Mouse (Mus musculus) effector memory CD4-positive, alpha-beta T cell, adult 5 months (primary cell): ENCODE measurements around the gene Foxe1. TPM values are rescaled to one million over a fixed set of nuclear protein-coding genes. Genes with fewer than 3 reads are reported as not detected.

Experiments
- polyA plus RNA-seq: library from polyadenylated mRNA; unstranded; fragments of 100-300 nt; shearing (Covaris generic); gene quantifications from one replicate; pipeline ENCODE4 v1.2.1, GENCODE M21; 2017

Gene Foxe1
- polyA plus RNA-seq = not detected

GRCm38 (mm10) chr4:46343596-46344260 lies at the start of gene Foxe1:
Gene Foxe1 (plus strand): TSS chr4:46343609.

GRCm38 (mm10) chr4:46389013-46389611 lies 45.7 kb downstream of the Foxe1 start, which contains the start of gene Trmo:
Gene Trmo (minus strand): TSS chr4:46389437.

Other genes with a start within 250 kb of the Foxe1 start
- gene Ncbp1, start 205.0 kb upstream of the Foxe1 start, polyA plus RNA-seq = 67.2 TPM
- gene Tstd2, start 204.9 kb upstream of the Foxe1 start, polyA plus RNA-seq = 29.0 TPM
- gene Xpa, start 147.3 kb upstream of the Foxe1 start, polyA plus RNA-seq = 35.4 TPM
- gene Trmo, start 45.8 kb downstream of the Foxe1 start, polyA plus RNA-seq = 25.5 TPM
- not detected for gene Hemgn, start 69.9 kb downstream of the Foxe1 start, polyA plus RNA-seq
- gene Anp32b, start 107.3 kb downstream of the Foxe1 start, polyA plus RNA-seq = 123 TPM
- 43.6 TPM for gene Nans, start 145.6 kb downstream of the Foxe1 start, polyA plus RNA-seq
- gene Trim14, start 192.5 kb downstream of the Foxe1 start, polyA plus RNA-seq = 57.2 TPM